Mouse (Mus musculus) heart, postnatal 0 days (tissue): ENCODE results near the gene Smarcb1.

Experiments
- CTCF ChIP-seq: IDR thresholded peaks from 2 replicates; pipeline ENCODE4 v1.5.1; 2016; ENCODE audit warnings: antibody characterized with exemption, control low read depth, low read depth
- EP300 ChIP-seq: IDR thresholded peaks from 2 replicates; pipeline ENCODE4 v1.6.1; 2016; ENCODE audit warnings: antibody characterized with exemption, low read depth

DNA sequence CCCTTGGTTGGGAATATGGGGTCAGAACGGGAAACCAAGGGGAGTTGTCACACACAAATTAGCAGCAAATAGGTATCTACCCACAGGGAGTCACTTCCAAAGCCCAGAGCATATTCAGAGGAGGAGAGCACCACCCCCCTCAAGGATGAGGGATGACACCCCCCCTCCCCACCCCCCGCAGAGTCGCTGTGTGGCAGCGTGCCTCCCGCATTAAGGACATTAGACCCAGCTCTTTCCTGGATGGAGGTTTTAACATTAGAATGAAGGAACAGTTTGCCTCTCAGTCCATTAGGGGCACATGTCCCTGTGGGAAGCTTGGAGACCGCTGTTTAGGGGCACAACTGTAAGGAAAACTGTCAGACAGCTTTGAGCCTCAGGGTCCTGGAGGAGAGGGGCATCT is 70.3 kb downstream of the Smarcb1 start:
- TF ChIP-seq CTCF (no peak), EP300 (no peak)
